Mouse (Mus musculus): ENCODE data around the gene Syt1.

Gene Syt1

GRCm38 (mm10) chr10:109010241-109011193 lies at the start of gene Syt1:
TSS of gene Syt1 (minus strand) at chr10:109010982.
- DNase-seq (ENCODE audit: low read depth, low spot score) = no peak

- no peak for DNase-seq (ENCODE audit: low read depth, low spot score)
These were observed 45.7 kb upstream of the Syt1 start for GRCm38 (mm10) chr10:109056500-109056899.

GRCm38 (mm10) chr10:109047537-109047936 lies 36.8 kb upstream of the Syt1 start:
- no peak for DNase-seq (ENCODE audit: low read depth, low spot score)

GRCm38 (mm10) chr10:109046988-109047387 lies 36.2 kb upstream of the Syt1 start:
- DNase-seq (ENCODE audit: low read depth, low spot score) = no peak

GRCm38 (mm10) chr10:109011226-109012165 lies 714 bp upstream of the Syt1 start:
- DNase-seq (ENCODE audit: low read depth, low spot score) = no peak

GRCm38 (mm10) chr10:109009831-109010230 lies 951 bp downstream of the Syt1 start:
- no peak for DNase-seq (ENCODE audit: low read depth, low spot score)

- DNase-seq (ENCODE audit: low read depth, low spot score) = no peak
These were observed 2.3 kb downstream of the Syt1 start for GRCm38 (mm10) chr10:109008456-109008855.

- no peak for DNase-seq (ENCODE audit: low read depth, low spot score)
These were observed 7.3 kb downstream of the Syt1 start for GRCm38 (mm10) chr10:109003482-109003881.

- no peak for DNase-seq (ENCODE audit: low read depth, low spot score)
These were observed 23.5 kb downstream of the Syt1 start for GRCm38 (mm10) chr10:108987250-108987649.

- no peak for DNase-seq (ENCODE audit: low read depth, low spot score)
These were observed 31.1 kb downstream of the Syt1 start for GRCm38 (mm10) chr10:108979660-108980059.

GRCm38 (mm10) chr10:108954952-108955351 lies 55.8 kb downstream of the Syt1 start:
- DNase-seq (ENCODE audit: low read depth, low spot score) = no peak

GRCm38 (mm10) chr10:108952182-108952581 lies 58.6 kb downstream of the Syt1 start:
- DNase-seq (ENCODE audit: low read depth, low spot score) = no peak

- no peak for DNase-seq (ENCODE audit: low read depth, low spot score)
These were observed 73.8 kb downstream of the Syt1 start for GRCm38 (mm10) chr10:108936838-108937430.

GRCm38 (mm10) chr10:108930299-108930698 lies 80.5 kb downstream of the Syt1 start:
- no peak for DNase-seq (ENCODE audit: low read depth, low spot score)

GRCm38 (mm10) chr10:108929676-108930075 lies 81.1 kb downstream of the Syt1 start:
- DNase-seq (ENCODE audit: low read depth, low spot score) = no peak

- DNase-seq (ENCODE audit: low read depth, low spot score) = no peak
These were observed 105.5 kb downstream of the Syt1 start for GRCm38 (mm10) chr10:108905264-108905663.

- no peak for DNase-seq (ENCODE audit: low read depth, low spot score)
These were observed 106.4 kb downstream of the Syt1 start for GRCm38 (mm10) chr10:108904371-108904770.

GRCm38 (mm10) chr10:108896529-108896928 lies 114.3 kb downstream of the Syt1 start:
- no peak for DNase-seq (ENCODE audit: low read depth, low spot score)

- no peak for DNase-seq (ENCODE audit: low read depth, low spot score)
These were observed 117.5 kb downstream of the Syt1 start for GRCm38 (mm10) chr10:108893288-108893687.

- no peak for DNase-seq (ENCODE audit: low read depth, low spot score)
These were observed 118.3 kb downstream of the Syt1 start for GRCm38 (mm10) chr10:108892441-108892840.

- no peak for DNase-seq (ENCODE audit: low read depth, low spot score)
These were observed 121.7 kb downstream of the Syt1 start for GRCm38 (mm10) chr10:108889084-108889483.

GRCm38 (mm10) chr10:108886781-108887180 lies 124.0 kb downstream of the Syt1 start:
- DNase-seq (ENCODE audit: low read depth, low spot score) = no peak

All from CD4-positive, CD25-positive, alpha-beta regulatory T cell, adult 2 months (primary cell).